Mouse (Mus musculus) bone marrow, adult 2 months (tissue): ENCODE results near the gene Ttc3.

Source experiments
- CTCF ChIP-seq: fragments of 200-500 bp; IDR thresholded peaks from 2 replicates; pipeline ENCODE4 v1.5.1; 2011; ENCODE audit warnings: low read length, control low read depth; ENCODE audit not compliant: control insufficient read depth, insufficient read depth
- POLR2A ChIP-seq: fragments of 200-500 bp; IDR thresholded peaks from 2 replicates; pipeline ENCODE4 v1.6.1; 2011; ENCODE audit warnings: low read depth, mild to moderate bottlenecking, control low read depth, low read length, borderline replicate concordance; ENCODE audit not compliant: control insufficient read depth

DNA sequence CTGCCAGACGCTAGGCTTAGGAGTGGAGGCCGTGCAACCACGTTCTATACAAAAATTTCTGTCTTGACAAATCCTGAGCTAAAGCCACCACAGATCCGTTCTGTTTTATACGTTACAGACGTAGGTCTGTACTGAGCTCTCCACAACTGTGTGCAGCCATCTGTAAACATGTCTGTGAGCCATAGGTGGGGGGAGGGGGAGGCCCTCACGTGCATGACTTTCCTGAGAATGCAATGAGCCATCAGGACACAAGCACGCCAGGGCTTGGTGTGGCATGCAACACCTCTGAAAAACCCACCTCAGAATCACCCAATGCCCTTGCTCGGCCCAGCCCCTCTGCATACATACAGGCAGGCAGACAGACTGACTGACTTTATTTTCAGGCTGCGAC lies 20.1 kb upstream of the Ttc3 start:
- TF ChIP-seq CTCF = no peak
- no peak for TF ChIP-seq POLR2A
